Mouse (Mus musculus): ENCODE measurements around the gene Atf7ip. TPM values are rescaled to one million over a fixed set of nuclear protein-coding genes. Genes with fewer than 3 reads are reported as not detected.
A peak's percentile ranks its signal among the peaks of the same experiment; 100 is the strongest.

Gene Atf7ip
- total and polyA plus RNA-seq, 3 experiments, result 4.2 to 35.4 (median 29.7) TPM

DNA sequence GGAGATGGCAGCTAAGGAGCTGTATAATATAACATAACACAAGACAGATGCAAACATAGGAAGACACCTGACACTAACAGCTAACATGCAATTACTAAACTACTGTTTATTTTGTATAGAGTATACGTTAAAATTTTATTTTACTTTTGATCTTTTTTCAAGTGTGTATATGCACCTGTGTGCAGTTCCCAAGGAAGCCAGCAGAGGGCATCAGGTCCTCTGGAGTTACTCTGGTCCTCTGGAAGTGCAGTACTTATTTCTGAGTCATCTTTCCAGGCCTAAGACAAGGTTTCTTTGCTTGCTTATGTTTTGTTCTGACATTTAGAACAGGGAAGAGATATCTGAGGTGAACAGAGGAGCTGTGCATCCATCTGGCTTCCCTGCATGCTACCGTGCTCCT lies 138.2 kb downstream of the Atf7ip start:
- peak; percentile 33 for DNase-seq (ENCODE audit: extremely low read depth)
- TF ChIP-seq GABPA (IDR thresholded peaks at IDR 0.05; ENCODE audit: insufficient replicate concordance, low read depth, low read length), result no peak
- TF ChIP-seq MAFK (IDR thresholded peaks at IDR 0.05; ENCODE audit: insufficient replicate concordance, low read length), result no peak
- TF ChIP-seq E2F4 (IDR thresholded peaks at IDR 0.05; ENCODE audit: insufficient replicate concordance, low read depth, low read length), result no peak
- TF ChIP-seq EP300 (IDR thresholded peaks at IDR 0.05; ENCODE audit: low read length), result no peak
- no peak for TF ChIP-seq RCOR1 (conservative IDR thresholded peaks at IDR 0.05; ENCODE audit: low read depth, low read length)
- no peak for TF ChIP-seq JUND (conservative IDR thresholded peaks at IDR 0.05; ENCODE audit: low read depth, low read length)
- peak; percentile 57 for TF ChIP-seq RAD21 (IDR thresholded peaks at IDR 0.05; ENCODE audit: low read depth, low read length)
- TF ChIP-seq CTCF (conservative IDR thresholded peaks at IDR 0.05 in 1 of 2, IDR thresholded peaks at IDR 0.05 in 1 of 2; ENCODE audit: low read depth in 2 of 2, low read length in 2 of 2), result peak; percentile 60 to 69
- no peak for TF ChIP-seq USF2 (conservative IDR thresholded peaks at IDR 0.05; ENCODE audit: low read depth, low read length)
- no peak for TF ChIP-seq NELFE (IDR thresholded peaks at IDR 0.05; ENCODE audit: low read depth, low read length)
- TF ChIP-seq ZC3H11A (IDR thresholded peaks at IDR 0.05; ENCODE audit: low read depth, low read length), result no peak
- TF ChIP-seq TCF12 (IDR thresholded peaks at IDR 0.05; ENCODE audit: low read depth, low read length), result no peak
- peak; percentile 74 for TF ChIP-seq SMC3 (IDR thresholded peaks at IDR 0.05; ENCODE audit: low read depth, low read length)
- no peak for TF ChIP-seq SIN3A (IDR thresholded peaks at IDR 0.05; ENCODE audit: low read length)
- no peak for TF ChIP-seq HCFC1 (IDR thresholded peaks at IDR 0.05; ENCODE audit: low read depth, low read length)
- TF ChIP-seq BHLHE40 (IDR thresholded peaks at IDR 0.05; ENCODE audit: low read depth, low read length), result no peak
- no peak for TF ChIP-seq NRF1 (IDR thresholded peaks at IDR 0.05; ENCODE audit: low read depth, low read length)
- TF ChIP-seq ELF1 (IDR thresholded peaks at IDR 0.05; ENCODE audit: low read depth, low read length), result no peak
- no peak for TF ChIP-seq MAX (IDR thresholded peaks at IDR 0.05; ENCODE audit: low read length)

DNA sequence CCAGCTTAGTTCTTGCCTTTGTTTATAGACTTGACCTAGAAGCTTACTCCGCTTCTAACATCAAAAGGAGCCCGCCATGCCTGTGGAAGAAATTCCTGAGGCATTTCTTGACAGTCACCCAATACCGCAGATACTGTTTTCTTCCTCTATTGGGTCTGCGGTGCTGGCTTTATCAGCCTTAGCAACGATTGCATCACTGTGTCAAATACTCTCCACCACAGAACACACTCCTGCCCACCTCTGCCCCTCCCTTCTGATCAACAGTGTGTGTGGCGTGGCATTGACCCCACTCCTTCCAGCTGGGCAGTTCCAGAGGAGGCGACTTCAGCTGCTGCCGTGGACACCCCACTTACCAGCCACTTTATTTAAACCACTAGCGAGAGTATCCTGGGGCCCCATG lies 139.8 kb downstream of the Atf7ip start:
- no peak overlapping the region for H3K27ac ChIP-seq (ENCODE audit: insufficient read depth, low read depth)
- dilution Hi-C loops (cut with MboI; ENCODE audit: extremely low pct_ligation_motif_present, extremely low pct_unique_long_range_greater_than_20kb, low sequenced_read_pairs) (no loop called here), in situ Hi-C loops (cut with MboI; ENCODE audit: low pct_ligation_motif_present, low pct_unique_long_range_greater_than_20kb, low sequenced_read_pairs) (no loop called here)
- H3K27me3 ChIP-seq (replicated peaks), result no peaks in the 10 kb centered on the region
- no peak overlapping the region for H3K4me3 ChIP-seq (replicated peaks in 1 of 3; ENCODE audit: low read depth in 2 of 3, low read length in 2 of 3, poor library complexity in 1 of 3)
- no peak for TF ChIP-seq USF1 (IDR thresholded peaks at IDR 0.05; ENCODE audit: low read depth, low read length)
- no peak for TF ChIP-seq ELF1 (IDR thresholded peaks at IDR 0.05; ENCODE audit: low read depth, low read length)
- TF ChIP-seq MAFK (IDR thresholded peaks at IDR 0.05; ENCODE audit: insufficient replicate concordance, low read length), result no peak
- no peak for TF ChIP-seq USF2 (conservative IDR thresholded peaks at IDR 0.05; ENCODE audit: low read depth, low read length)
- TF ChIP-seq POLR2A (IDR thresholded peaks at IDR 0.05; ENCODE audit: low read depth, low read length), result no peak
- no peak for TF ChIP-seq PAX5 (IDR thresholded peaks at IDR 0.05; ENCODE audit: low read length)
- no peak for TF ChIP-seq ZMIZ1 (IDR thresholded peaks at IDR 0.05; ENCODE audit: low read depth, low read length)
- no peaks in the 10 kb centered on the region for H3K79me2 ChIP-seq (replicated peaks; ENCODE audit: control insufficient read depth, extremely low read depth, insufficient read depth, poor library complexity, severe bottlenecking)
- H3K9ac ChIP-seq (ENCODE audit: insufficient read depth, low read depth), result no peak overlapping the region
- no peak overlapping the region for H3K4me2 ChIP-seq (ENCODE audit: insufficient read depth, low read depth, poor library complexity, severe bottlenecking)
- peaks cover 9% of the 10 kb centered on the region for H3K9me3 ChIP-seq (replicated peaks; ENCODE audit: low read length)
- DNase-seq (ENCODE audit: extremely low read depth), result no peak
- H3K36me3 ChIP-seq (replicated peaks in 1 of 2; ENCODE audit: control insufficient read depth in 1 of 2, insufficient read depth in 1 of 2, low read length in 1 of 2), result no peaks in the 10 kb centered on the region
- no peaks in the 10 kb centered on the region for H3K4me1 ChIP-seq (ENCODE audit: control insufficient read depth in 1 of 2, insufficient read depth in 2 of 2)

More for the DNA sequence above, 138.2 kb downstream of the Atf7ip start:
- peaks cover 9% of the 10 kb centered on the region for H3K9me3 ChIP-seq (replicated peaks; ENCODE audit: low read length)
- no peaks in the 10 kb centered on the region for H3K4me1 ChIP-seq (ENCODE audit: control insufficient read depth in 1 of 2, insufficient read depth in 2 of 2)
- no peaks in the 10 kb centered on the region for H3K79me2 ChIP-seq (replicated peaks; ENCODE audit: control insufficient read depth, extremely low read depth, insufficient read depth, poor library complexity, severe bottlenecking)
- no peak overlapping the region for H3K4me3 ChIP-seq (replicated peaks in 1 of 3; ENCODE audit: low read depth in 2 of 3, low read length in 2 of 3, poor library complexity in 1 of 3)
- no peaks in the 10 kb centered on the region for H3K27me3 ChIP-seq (replicated peaks)
- dilution Hi-C loops (cut with MboI; ENCODE audit: extremely low pct_ligation_motif_present, extremely low pct_unique_long_range_greater_than_20kb, low sequenced_read_pairs), result no loop called here
- no peak overlapping the region for H3K4me2 ChIP-seq (ENCODE audit: insufficient read depth, low read depth, poor library complexity, severe bottlenecking)
- H3K36me3 ChIP-seq (replicated peaks in 1 of 2; ENCODE audit: control insufficient read depth in 1 of 2, insufficient read depth in 1 of 2, low read length in 1 of 2), result no peaks in the 10 kb centered on the region
- H3K9ac ChIP-seq (ENCODE audit: insufficient read depth, low read depth), result no peak overlapping the region
- H3K27ac ChIP-seq (ENCODE audit: insufficient read depth, low read depth), result no peak overlapping the region
- in situ Hi-C loops (cut with MboI; ENCODE audit: low pct_ligation_motif_present, low pct_unique_long_range_greater_than_20kb, low sequenced_read_pairs), result no loop called here
